Mouse (Mus musculus) ZHBTc4 (cell line): ENCODE results near the gene Elf1.
A peak's percentile ranks its signal among the peaks of the same experiment; 100 is the strongest.

Experiments
- DNase-seq: peaks from one replicate; pipeline ENCODE4 v3.0.0-alpha.2; 2011; ENCODE audit warnings: low read depth, low spot score

The Elf1 gene

DNA sequence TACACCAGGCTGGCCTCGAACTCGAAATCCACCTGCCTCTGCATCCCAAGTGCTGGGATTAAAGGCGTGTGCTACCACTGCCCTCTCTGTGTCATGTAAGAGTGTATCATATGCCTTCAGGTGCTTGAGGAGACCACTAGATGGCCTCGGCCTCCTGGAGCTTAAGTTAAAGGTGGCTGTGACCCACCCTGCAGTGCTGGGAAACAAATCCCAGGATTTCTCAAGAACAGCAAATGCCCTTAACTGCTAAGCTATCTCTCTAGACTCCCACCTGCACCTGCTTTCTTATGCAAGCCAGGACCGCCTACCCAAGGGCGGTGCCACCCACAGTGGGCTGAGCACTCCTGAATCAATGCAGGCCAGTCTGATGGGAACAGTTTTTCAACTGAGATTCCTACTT is 83.8 kb downstream of the Elf1 start:
- peak; percentile 87 for DNase-seq

DNA sequence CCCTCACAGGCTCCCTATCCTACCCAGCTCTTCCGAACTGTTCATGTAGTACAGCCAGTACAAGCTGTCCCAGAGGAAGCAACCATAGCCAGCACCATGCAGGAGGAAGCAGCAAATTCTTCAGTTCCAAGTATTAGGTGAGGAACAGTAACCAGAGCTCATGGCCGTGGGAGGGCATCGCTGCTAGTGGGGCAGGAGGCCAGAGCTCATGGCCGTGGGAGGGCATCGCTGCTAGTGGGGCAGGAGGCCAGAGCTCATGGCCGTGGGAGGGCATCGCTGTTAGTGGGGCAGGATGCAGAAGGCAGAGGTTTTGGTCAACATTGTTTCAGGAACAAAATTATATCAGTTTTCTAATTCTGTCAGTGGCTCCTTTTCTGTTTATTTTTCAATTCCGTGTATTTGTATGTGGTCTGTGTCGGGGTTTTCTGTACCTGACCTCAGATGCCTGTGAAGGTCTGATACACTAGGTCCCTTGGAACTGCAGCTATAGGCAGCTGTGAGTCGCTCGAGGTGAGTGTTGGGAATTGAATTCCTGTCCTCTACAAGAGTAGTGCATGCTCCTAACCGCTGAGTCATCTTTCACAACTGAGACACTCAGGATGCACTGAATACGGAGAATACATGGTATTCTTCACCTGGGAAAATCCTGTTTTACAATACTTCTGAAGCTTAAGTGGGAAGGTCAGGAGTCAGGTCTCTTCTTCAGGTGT is 92.6 kb downstream of the Elf1 start:
- DNase-seq = no peak

DNA sequence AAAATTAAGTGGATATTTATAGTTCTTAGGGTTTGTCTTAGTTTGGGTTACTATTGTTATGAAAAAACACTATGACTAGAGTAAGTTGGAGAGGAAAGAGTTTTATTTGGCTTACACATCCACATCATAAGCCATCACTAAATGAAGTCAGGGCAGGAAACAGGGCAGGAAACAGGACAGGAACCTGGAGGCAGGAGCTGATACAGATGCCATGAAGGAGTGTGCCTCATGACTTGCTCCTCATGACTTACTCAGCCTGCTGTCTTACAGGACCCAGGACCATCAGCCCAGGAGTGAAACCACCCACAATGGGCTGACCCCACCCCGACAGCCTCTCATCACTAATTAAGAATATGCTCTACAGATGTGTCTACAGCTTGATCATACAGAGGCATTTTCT is 93.4 kb downstream of the Elf1 start:
- no peak for DNase-seq

DNA sequence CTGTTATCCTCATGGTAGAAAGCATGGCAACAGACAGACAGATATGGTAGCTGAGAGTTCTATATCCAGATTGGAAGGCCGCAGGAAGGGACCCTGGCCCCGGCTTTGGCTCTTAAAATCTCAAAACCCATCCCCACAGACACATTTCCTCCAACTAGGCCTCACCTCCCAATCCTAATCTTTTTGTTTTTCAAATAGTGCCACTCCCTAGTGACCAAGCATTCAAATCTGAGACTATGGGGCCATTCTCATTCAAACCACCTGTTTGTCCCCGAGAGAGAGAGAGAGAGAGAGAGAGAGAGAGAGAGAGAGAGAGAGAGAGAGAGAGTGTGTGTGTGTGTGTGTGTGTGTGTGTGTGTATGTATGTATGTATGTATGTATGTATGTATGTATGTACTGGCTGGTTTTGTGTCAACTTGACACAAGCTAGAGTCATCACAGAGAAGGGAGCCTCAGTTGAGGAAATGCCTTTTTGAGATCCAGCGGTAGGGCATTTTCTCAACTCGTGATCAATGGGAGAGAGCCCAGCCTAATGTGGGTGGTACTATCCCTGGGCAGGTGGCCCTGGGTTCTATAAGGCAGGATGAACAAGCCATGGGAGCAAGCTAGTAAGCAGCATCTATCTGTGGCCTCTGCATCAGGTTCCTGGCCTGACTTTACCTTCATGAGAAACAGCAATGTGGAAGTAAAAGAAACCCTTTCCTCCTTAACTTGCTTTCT is 102.7 kb downstream of the Elf1 start:
- peak; percentile 76 for DNase-seq

DNA sequence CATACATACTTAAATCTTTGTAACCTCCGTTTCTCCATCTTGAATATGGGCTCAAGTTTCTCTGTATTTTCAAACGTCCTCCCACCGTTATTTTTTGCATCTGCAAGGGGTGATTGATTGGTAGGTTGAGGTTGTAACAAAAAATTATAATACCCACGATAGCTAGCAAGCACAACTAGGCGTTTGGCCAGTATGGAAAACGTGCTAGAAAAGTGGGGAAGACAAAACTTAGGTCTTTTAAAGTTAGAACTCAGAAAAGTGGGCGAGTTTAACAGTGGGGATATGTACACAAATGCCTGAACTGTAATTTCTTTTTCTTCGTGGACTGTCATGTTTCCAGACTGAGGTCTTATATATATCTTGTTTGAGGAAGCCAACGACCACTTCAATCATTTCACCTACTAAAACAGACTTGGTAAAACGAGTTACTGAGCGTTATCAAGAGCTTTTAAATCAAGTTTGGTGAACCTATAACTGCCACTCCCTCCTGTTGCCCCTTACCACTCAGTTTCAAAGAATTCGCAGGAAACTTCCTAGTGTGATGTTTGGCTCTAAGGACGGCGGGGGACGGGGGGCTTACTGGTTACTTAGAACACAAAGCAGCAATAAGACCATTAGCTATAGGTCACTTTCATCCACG is 105.6 kb downstream of the Elf1 start:
- no peak for DNase-seq

DNA sequence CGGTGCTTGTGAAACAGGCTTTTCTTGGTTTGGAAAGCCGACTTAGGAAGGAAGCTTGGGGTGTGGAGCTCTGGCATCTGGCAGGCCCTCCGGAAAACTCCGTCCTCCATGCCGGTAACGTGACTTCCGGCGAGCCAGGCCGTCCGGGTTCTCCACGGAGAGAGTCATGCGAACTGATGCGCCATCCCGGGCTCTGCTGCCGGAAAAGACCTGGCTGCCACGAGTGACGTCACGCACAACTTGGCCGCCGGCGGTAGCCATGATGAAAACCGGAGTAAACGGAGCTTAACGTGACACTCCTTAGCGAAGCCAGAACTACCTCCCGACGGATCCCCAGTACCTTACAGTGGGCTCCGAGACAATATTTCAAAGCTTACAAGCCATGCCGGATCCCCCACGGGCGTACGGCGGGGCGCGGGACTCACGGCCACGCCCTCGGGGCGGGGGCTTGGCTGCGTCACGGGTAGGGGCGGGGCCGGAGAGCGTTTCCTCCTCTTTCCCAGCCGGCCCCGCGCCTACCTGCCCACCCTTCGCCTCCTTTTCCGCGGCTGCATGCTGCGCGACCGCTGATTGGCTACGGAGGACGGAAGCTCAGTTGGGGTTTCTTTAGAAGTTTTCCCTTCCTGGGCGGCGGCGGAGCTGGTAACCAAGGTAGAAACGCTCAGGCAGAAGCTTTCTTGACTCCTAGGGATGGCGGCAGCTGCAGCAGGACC is 106.3 kb downstream of the Elf1 start, which contains the start of gene Sugt1:
Gene Sugt1 (plus strand): TSS at position 553 of the 713 bp plus-strand sequence.
- DNase-seq = peak; percentile 95

DNA sequence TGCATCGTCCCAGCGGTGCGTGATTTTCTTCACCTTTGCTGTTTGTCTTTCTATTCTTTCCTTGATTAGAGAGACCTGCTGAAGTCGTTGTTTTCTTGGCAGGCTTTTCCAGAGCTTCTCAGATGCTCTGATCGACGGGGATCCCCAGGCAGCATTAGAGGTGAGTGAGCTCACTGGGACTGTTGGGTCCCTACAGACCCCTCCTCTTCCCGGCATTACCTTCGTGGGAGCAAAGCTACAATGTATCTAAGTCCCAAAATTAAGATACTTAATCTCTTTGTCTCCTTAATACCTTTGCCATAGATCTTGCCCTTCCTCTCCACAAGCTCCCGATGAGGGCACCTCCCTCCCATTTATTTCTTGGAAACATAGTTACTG is 106.8 kb downstream of the Elf1 start:
- no peak for DNase-seq

DNA sequence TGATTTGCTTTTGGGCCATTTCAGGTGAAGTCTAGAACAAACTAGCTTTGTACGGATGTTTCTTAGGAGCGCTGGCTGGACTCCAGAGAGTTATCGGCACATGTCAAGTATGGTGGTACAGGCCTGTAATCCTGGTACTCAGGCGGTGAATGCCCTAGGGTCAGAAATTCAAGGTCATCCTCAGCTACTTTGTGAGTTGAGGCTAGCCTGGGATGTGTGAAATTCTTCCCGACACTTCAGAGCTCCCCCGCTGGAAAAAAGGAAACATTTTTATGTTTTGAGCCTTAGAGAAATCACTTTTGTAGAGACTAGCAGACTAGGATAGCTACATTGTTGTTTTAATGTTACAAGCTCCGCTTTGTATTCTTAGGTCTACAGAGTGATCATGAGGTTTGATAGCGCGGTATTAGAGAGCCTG is 107.5 kb downstream of the Elf1 start:
- peak; percentile 30 for DNase-seq

DNA sequence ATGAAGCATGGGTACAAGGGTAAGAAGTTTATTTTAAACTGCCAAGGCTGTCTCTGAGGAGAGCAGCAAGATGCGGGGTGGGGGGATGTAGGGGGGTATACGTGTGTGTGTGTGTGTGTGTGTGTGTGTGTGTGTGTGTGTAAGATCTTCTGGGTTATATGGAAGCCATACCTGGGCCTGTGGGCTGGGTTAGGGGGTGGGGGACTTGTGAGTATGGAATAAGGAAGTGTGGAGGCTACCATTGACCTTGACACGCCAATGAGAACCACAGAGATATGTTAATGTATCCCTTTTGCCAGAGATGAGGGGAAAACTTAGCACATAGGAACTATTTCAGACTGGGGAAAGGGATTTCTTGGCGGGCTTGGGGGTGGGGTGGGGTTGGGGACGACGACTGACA is 108.4 kb downstream of the Elf1 start:
- no peak for DNase-seq

DNA sequence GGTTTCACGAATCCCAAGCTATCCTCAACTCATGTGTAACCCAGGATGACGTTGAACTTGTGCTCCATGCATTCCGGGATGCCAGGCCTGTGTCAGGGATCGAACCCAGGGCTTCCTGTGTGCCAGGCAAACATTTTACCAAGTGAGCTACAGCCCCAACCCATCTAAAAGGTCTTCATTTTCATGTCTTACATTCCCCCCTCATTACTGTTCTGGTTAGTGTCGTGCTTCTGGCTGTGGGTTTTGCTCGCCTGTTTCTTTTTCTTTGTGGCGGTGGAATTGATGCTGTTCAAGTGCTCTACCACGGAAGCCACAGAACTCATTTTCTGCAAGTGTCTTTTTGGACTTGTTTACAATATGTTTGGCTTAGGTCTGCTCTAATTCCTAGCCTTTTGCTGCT is 109.9 kb downstream of the Elf1 start:
- no peak for DNase-seq

DNA sequence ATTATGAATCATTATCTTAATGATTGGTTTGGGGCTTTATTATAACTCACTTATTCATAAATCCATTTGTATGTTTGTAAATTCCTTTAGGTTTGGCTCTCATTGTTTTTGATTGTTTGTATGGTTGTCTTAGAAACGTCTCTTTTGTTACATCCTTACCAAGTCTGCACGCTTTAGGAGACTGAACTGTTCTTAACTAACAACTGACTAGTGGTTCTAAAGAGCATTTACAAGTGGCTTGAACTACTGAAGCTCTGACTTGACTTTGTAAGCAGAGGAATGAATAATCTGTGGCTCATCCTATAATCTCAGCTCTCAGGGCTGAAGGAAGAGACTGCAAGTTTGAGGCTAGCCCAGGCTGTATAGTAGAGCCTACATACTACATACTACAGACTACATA is 110.6 kb downstream of the Elf1 start:
- no peak for DNase-seq

DNA sequence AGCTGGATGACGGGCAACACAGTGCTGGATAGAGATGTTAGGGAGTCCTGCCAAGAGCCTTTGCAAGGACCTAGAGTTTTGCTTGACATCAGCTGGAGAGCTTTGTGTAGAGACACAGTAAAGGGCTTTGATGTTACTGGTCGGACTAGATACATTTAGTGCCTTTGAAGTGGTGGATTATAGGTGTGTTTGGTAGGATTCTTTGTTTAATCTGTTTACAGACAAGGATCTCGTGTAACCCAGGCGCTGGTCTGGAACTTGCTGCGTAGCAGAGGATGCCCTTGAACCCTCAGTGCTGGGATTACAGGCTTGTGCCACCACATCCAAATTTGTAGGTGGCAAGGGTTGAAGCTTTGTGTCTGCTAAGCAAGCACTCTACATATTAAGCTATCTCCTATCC is 113.1 kb downstream of the Elf1 start:
- DNase-seq = no peak

DNA sequence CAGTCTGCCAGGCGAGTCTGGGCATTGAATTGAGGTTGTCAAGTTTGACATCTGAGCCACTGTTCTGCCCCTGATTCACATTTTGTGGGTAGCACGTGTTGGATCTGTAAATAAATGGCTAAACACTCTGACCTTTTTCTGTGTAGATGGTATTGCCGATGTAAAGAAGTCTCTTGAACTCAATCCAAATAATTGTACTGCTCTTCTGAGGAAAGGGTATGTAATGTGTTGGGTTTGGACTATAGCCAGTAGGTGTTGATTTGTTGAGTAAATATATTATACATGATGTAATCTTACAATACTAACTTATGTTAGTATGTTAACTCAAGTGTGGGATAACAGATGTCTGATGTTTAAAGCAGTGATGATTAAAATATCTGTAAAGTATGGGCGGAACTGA is 115.6 kb downstream of the Elf1 start:
- DNase-seq = no peak

DNA sequence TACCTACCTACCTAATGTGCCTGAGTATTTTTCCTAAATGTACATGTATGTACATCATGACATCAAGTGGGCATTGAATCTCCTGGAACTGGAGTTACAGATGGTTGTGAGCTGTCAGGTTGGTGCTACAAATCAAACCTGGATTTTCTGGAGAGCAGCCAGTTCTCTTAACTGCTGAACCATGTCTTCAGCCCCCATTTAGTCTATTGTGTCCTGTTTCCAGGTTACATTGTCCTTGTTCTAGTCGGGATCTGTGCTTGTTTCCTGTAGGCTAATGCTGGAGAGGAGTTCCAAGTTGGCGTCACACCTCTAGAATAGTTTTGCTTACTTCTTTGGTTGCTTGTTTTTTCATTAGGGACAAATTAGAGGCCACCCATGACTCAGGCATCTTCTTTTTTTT is 124.9 kb downstream of the Elf1 start:
- no peak for DNase-seq

DNA sequence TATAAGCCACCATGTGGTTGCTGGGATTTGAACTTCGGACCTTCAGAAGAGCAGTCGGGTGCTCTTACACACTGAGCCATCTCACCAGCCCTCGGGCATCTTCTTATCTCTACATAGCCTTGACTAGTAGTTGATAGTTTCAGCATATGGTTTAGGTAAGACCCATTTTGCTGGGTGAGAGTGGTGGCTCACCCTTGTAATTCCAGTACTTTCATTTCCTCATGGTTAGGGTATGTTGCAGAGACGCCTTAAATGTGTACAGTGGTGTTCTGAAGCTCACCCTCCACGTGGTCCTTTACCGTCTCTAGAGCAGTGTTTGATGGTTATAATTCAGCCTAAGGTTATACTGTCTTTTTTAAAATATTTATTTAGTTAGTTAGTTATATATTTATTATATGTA is 125.4 kb downstream of the Elf1 start:
- no peak for DNase-seq

DNA sequence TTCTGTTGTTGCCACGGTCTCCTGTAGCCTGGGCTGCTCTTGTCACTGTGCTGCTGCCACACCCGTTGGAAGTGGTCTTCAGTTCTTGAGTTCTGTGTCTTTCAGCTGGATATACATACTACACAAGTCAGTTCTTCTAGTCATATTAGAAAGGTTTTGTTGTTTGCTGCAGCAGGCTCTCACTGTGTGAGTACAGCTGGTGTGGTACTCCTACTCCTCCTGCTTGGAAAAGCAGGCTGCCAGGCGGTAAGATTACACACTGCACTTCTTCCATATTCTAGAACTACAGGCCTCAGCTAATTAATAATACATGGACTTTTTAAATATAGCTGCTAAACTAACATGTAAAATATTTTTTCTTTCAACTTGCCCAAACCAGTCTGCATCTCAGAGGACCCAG is 125.9 kb downstream of the Elf1 start:
- DNase-seq = no peak

DNA sequence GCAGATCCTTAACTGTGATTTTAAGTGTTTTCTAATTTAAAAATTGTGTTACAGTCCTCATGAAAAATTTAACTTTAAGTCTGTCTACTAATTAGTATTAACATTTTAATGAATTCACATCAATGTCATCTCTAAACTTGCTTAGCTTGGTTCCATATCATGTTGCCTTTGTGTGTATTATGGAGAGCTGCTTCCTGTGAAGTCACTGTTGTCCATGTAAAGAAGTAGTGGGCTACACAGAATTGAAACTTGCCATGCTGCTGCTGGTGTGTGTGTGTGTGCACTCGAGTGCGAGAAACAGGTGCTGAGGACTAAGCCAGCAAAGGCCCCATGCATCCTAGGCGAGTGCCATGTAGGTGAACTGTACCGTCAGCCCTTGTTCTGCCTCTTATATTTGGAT is 126.4 kb downstream of the Elf1 start:
- DNase-seq = no peak

DNA sequence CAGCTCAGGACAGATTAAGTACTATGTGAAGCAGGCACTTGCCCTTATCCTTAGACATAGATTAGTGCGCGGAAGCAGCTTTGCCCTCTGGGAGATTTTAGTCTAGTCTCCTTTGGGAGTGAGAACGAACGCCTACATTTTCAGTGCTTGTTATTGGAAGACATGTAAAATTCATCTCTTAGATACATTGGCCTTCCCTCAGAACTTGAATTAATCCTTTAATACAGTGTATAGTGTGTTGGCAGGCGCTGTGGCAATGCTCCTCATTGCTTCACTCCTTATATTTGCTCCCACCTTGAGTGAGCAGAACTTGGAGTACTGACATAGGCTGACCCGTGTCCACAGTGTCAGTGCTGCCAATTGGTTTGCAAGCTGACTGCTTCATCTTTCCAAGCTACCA is 127.3 kb downstream of the Elf1 start:
- no peak for DNase-seq

DNA sequence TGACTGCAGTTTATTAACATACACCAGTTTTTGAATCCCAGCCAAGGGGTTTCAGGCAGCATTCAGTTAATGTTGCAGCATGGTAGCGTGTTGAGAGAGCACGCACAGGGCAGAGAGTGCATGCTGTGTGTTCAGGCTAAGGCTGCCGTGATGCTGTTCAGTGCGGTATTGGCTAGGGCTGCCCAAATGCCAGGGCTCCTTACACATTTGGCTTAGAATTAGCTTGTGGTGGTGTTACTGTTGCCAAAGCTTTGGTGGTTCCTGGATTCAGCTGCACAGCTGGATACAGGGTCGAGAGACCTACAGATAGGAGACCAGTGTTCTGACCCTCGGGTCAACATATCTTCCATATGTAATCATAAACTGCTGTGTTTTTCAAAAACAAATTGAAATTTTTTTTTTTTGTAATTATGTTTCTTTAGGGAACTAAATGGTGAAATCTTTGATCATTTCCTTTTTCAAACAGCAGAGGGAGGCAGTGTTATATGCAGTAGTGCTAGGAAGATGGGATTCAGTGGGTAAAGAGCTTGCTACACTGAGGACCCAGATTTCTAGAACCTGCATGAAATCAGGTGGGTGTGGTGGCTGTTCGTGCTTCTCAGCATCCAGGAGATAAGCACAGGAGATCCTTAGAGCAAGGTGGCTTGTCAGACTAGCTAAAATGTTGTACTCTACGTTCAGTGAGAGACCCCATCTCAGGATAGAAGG is 136.3 kb downstream of the Elf1 start:
- no peak for DNase-seq

DNA sequence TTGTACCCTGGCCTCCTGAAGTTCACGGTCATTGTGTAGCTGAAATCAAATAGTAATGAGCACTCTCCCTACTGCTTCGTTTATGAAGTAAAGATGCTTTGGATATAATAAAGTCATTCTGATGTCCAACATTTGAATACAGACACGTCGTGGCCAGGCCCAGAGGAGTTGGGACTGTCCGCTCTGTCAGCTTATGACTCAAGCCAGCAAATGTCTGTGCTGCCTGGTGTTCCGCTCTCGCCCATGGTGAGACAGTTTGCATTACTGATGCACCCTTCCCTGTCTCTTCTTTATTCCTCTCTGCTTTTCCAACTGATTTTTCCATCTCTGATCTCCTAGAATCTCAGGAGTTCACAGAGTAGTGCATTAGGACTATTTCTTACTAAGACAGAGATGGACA is 138.8 kb downstream of the Elf1 start:
- DNase-seq = no peak

DNA sequence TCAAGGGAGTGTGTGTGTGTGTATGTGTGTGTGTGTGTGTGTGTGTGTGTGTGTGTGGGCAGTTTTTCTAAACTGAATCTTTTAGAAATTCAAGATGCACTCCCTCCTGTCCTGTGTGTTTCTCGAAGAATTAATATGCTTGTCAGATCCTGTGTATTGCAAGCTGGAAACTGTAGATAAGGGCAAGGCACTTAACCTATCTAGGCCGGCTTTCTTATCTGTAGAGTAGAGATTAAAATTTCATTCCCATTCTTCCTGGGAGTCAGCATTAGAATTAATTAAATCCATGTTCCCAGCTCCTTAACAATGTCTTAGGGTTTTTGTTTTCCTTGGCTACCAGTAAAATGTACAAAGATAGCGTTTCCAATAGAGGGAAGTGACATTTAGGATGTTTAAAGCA is 140.1 kb downstream of the Elf1 start:
- no peak for DNase-seq
